Mouse (Mus musculus) E14TG2a.4 (cell line): ENCODE data around the gene M1ap.

ENCODE experiments used
- CTCF ChIP-seq: conservative IDR thresholded peaks from 2 replicates; pipeline ENCODE4 v1.5.1; 2014; ENCODE audit warnings: low read length
- NANOG ChIP-seq: IDR thresholded peaks from 2 replicates; pipeline ENCODE4 v1.6.1; 2014; ENCODE audit warnings: borderline replicate concordance, low read length, mixed read lengths

GRCm38 (mm10) chr6:83020121-83020520 lies 73.4 kb downstream of the M1ap start:
- TF ChIP-seq CTCF (no peak), NANOG (no peak)
